Mouse (Mus musculus): ENCODE results near the gene Tubb4b. TPM values are rescaled to one million over a fixed set of nuclear protein-coding genes. Genes with fewer than 3 reads are reported as not detected.
A peak's percentile ranks its signal among the peaks of the same experiment; 100 is the strongest.

The Tubb4b gene
- polyA plus RNA-seq, 1 experiment from 2014 or later, result 704 TPM

DNA sequence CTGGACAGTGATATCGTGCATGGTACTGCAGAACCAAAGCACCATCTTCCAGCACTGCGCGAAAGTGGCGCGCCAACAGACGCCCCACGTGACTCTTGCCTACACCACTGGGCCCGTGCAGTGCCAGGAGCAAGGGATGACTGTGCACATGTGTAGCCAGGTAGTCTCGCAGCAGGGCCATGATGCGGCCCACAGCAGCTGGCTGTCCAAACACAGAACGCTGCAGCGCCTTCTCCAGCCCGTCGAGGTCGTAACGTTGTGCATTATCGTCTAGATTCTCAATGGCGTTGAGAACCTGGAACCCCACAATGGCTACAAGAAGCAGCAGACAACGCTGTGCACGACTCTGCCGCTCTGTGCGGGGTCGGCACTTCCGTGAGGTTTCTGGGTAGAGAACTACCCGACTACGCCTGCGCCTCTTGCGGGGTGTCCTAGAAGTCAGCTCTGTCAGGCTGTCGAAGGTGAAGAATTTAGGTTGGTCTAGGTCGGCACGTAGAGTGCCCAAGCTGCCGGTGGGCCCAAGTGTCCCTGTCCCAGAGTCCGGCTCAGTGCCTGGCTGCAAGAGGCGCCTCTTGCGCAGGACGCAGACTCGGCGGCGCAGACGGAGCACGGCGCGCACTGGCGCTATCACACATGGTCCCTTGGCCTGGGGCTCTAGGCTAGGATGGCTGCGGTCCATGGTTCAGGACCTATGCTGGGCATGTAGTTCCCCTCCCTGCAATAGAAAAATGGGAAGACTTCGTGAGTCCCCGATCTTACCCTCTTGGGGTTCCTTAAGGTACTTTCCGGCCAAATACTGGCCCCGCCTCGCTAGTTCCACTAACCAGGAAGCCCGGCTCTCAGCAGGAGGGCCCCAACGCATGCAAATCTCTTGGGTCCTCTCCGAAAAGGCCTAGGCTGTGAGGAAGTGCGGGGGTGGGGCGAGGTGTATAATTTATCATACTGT is 29.0 kb downstream of the Tubb4b start:
- H3K27ac ChIP-seq, result peak overlapping the region; percentile 74
- peak; percentile 12; the same call in 1 of the 2 replicates for ATAC-seq (ENCODE audit: borderline replicate concordance, extremely low read depth, low FRiP score, low TSS enrichment)
- peaks cover 37% of the 10 kb centered on the region for H3K4me1 ChIP-seq
- H3K4me2 ChIP-seq, result peak overlapping the region; percentile 65
- H3K27me3 ChIP-seq, result peaks cover 9% of the 10 kb centered on the region
- peak overlapping the region; percentile 36 for H3K4me3 ChIP-seq
- no peaks in the 10 kb centered on the region for H3K9me3 ChIP-seq
- peak overlapping the region; percentile 39 for H3K9ac ChIP-seq
- 16% methylated on average over 55 of the region's 55 CpGs for WGBS
- peaks cover 15% of the 10 kb centered on the region for H3K36me3 ChIP-seq

DNA sequence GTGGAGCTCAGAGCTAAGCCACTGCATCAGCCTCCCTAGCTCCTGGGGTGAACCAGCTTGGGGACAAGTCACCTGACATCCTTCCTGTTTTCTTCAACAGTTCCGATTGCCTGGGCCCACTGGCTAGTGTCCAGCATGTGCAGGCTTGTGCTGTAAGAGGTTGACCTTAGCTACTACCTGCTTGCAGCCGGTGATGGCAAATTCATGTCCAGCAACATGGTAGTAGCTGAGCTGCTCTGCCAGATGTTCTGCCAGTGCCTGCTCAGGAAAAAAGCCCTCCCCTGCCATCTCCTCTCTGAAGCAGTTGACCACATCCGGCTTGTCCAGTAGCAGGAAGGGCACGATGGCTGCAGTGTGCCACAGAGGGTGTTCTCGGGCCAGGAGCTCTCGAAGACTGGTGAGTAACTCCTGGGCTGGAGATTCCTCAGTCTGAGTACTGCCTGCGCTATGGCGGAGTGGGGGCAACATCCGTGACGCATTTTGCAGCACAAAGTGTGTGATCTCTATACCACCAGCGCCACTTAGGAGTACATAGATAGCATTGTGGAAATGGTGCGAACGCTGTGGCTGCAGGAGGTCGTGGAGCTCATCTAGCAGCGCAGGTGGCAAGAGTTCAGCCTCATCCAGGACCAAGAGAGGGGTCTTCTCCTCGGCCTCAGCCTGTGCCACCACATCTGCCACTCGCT is 29.9 kb downstream of the Tubb4b start:
- Histone ChIP-seq H3K27ac (0 out of 2 replicates have a peak overlapping the region, but pooled peaks have one; percentile 12), H3K27me3 (peaks cover 9% of the 10 kb centered on the region), H3K36me3 (peaks cover 7% of the 10 kb centered on the region), H3K9me3 (no peaks in the 10 kb centered on the region), H3K4me1 (peaks cover 37% of the 10 kb centered on the region), H3K9ac (no peak overlapping the region), H3K4me3 (no peak overlapping the region), H3K4me2 (peak overlapping the region; percentile 65)
- ATAC-seq (ENCODE audit: borderline replicate concordance, extremely low read depth, low FRiP score, low TSS enrichment), result no peak
- 76% methylated on average over 17 of the region's 17 CpGs for WGBS

DNA sequence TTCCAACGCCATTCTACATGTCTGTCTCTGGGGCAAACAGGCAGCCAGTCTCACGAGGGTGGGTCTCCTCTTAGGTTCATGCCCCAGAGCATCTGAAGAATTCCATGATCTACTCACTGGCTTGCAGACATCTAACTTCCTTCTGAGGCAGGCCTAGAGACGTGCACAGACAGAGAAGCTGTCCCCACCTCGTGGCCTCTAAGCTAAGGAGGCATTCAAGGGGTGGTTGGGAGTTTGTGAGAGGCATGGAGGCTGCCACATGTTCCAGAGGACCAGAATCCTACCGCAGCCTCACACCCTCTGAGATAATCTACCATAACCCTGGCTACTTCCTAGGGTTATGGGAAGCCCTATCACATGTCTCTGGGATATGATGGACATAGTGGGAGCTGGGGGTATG is 30.5 kb downstream of the Tubb4b start:
- H3K4me1 ChIP-seq, result peaks cover 37% of the 10 kb centered on the region
- H3K4me3 ChIP-seq, result no peak overlapping the region
- no peak overlapping the region for H3K27ac ChIP-seq
- ATAC-seq (ENCODE audit: borderline replicate concordance, extremely low read depth, low FRiP score, low TSS enrichment), result no peak
- H3K4me2 ChIP-seq, result peak overlapping the region; percentile 14; the same call in 1 of the 2 replicates
- WGBS, result 69% methylated on average over 5 of the region's 5 CpGs
- H3K36me3 ChIP-seq, result peaks cover 3% of the 10 kb centered on the region; the same call in 1 of the 2 replicates
- H3K9me3 ChIP-seq, result no peaks in the 10 kb centered on the region
- peak overlapping the region; percentile 17; the same call in 1 of the 2 replicates for H3K9ac ChIP-seq
- peaks cover 9% of the 10 kb centered on the region for H3K27me3 ChIP-seq

GRCm38 (mm10) chr2:25193330-25193770 is 31.2 kb downstream of the Tubb4b start:
- peaks cover 9% of the 10 kb centered on the region for H3K27me3 ChIP-seq
- ATAC-seq (ENCODE audit: borderline replicate concordance, extremely low read depth, low FRiP score, low TSS enrichment), result peak; percentile 68
- H3K36me3 ChIP-seq, result no peaks in the 10 kb centered on the region
- H3K4me1 ChIP-seq, result peaks cover 37% of the 10 kb centered on the region
- H3K9ac ChIP-seq, result peak overlapping the region; percentile 17; the same call in 1 of the 2 replicates
- H3K9me3 ChIP-seq, result no peaks in the 10 kb centered on the region
- WGBS, result 2% methylated on average over 6 of the region's 6 CpGs
- H3K27ac ChIP-seq, result 0 out of 2 replicates have a peak overlapping the region, but pooled peaks have one; percentile 15
- no peak overlapping the region for H3K4me3 ChIP-seq
- H3K4me2 ChIP-seq, result peak overlapping the region; percentile 21; the same call in 1 of the 2 replicates

- Histone ChIP-seq H3K4me2 (no peak overlapping the region), H3K27me3 (peaks cover 10% of the 10 kb centered on the region), H3K9ac (no peak overlapping the region), H3K36me3 (no peaks in the 10 kb centered on the region), H3K27ac (no peak overlapping the region), H3K4me3 (no peak overlapping the region), H3K9me3 (no peaks in the 10 kb centered on the region), H3K4me1 (peaks cover 12% of the 10 kb centered on the region)
- no peak for ATAC-seq (ENCODE audit: borderline replicate concordance, extremely low read depth, low FRiP score, low TSS enrichment)
- 79% methylated on average over 6 of the region's 6 CpGs for WGBS
Measured at GRCm38 (mm10) chr2:25187841-25188240, 36.7 kb downstream of the Tubb4b start.

DNA sequence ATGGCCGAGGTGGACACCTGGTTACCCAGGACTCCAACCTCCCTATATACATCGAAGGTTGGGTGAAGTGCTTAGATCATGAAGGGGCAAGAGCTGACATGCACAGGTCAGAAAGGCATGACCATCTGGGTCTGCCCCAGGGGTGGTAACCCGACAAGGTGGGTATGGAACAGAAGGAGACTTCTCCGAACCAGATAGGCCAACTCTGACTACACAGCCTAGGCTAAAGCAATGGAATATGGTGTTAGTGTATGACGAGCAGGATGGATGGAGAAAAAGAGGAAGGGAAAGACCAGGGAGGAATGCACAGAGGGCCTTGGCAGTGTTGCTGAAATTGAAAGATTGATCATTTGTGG is 37.9 kb downstream of the Tubb4b start:
- 32% methylated on average over 5 of the region's 5 CpGs for WGBS
- Histone ChIP-seq H3K4me2 (peak overlapping the region; percentile 97), H3K9me3 (no peaks in the 10 kb centered on the region), H3K36me3 (no peaks in the 10 kb centered on the region), H3K27ac (no peak overlapping the region), H3K4me1 (peaks cover 22% of the 10 kb centered on the region), H3K9ac (no peak overlapping the region), H3K4me3 (peak overlapping the region; percentile 49; the same call in 1 of the 2 replicates), H3K27me3 (peaks cover 21% of the 10 kb centered on the region)
- no peak for ATAC-seq (ENCODE audit: borderline replicate concordance, extremely low read depth, low FRiP score, low TSS enrichment)

GRCm38 (mm10) chr2:25185625-25186574 is 38.6 kb downstream of the Tubb4b start:
- H3K4me2 ChIP-seq, result peak overlapping the region; percentile 97

DNA sequence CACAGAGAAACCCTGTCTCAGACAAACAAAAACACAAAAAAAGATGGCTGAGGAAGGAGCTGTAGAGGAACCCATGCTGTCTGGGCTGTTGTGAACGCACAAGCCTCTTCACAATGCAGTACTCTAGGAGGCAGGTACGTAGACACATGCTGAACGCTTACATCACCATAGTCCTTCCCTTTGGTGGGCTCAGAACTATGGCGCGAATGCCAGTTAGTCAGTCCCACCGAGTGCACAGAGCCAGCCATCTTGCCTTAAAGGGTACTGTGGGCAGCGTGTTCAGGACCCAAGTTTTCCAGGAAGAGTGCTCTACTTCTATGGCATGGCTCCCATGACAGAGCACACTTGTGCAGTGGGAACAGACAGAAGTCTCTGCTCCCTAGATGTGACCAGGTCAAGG is 40.0 kb downstream of the Tubb4b start:
- no peak overlapping the region for H3K27ac ChIP-seq
- no peak overlapping the region for H3K9ac ChIP-seq
- H3K36me3 ChIP-seq, result no peaks in the 10 kb centered on the region
- no peak overlapping the region for H3K4me2 ChIP-seq
- peaks cover 41% of the 10 kb centered on the region for H3K27me3 ChIP-seq
- H3K9me3 ChIP-seq, result no peaks in the 10 kb centered on the region
- no peak overlapping the region for H3K4me3 ChIP-seq
- 92% methylated on average over 7 of the region's 7 CpGs for WGBS
- H3K4me1 ChIP-seq, result peaks cover 38% of the 10 kb centered on the region
- ATAC-seq (ENCODE audit: borderline replicate concordance, extremely low read depth, low FRiP score, low TSS enrichment), result no peak

More at GRCm38 (mm10) chr2:25185625-25186574, 38.6 kb downstream of the Tubb4b start:
- Histone ChIP-seq H3K4me1 (peaks cover 28% of the 10 kb centered on the region), H3K27ac (peak overlapping the region; percentile 83), H3K36me3 (no peaks in the 10 kb centered on the region), H3K4me3 (peak overlapping the region; percentile 49), H3K9ac (peak overlapping the region; percentile 55), H3K9me3 (no peaks in the 10 kb centered on the region), H3K27me3 (peaks cover 27% of the 10 kb centered on the region)
- WGBS, result under 1% methylated on average over 64 of the region's 64 CpGs
- peak; percentile 60 for ATAC-seq (ENCODE audit: borderline replicate concordance, extremely low read depth, low FRiP score, low TSS enrichment)

- H3K27me3 ChIP-seq, result peaks cover 51% of the 10 kb centered on the region
Measured at GRCm38 (mm10) chr2:25183336-25183735, 41.2 kb downstream of the Tubb4b start.

GRCm38 (mm10) chr2:25182664-25183063 is 41.8 kb downstream of the Tubb4b start:
- H3K27ac ChIP-seq, result no peak overlapping the region
- H3K4me1 ChIP-seq, result peaks cover 51% of the 10 kb centered on the region
- WGBS, result 26% methylated on average over 6 of the region's 6 CpGs
- peak overlapping the region; percentile 4; the same call in 1 of the 2 replicates for H3K9ac ChIP-seq
- H3K4me3 ChIP-seq, result peak overlapping the region; percentile 58
- H3K9me3 ChIP-seq, result no peaks in the 10 kb centered on the region
- no peak for ATAC-seq (ENCODE audit: borderline replicate concordance, extremely low read depth, low FRiP score, low TSS enrichment)
- H3K36me3 ChIP-seq, result no peaks in the 10 kb centered on the region
- peaks cover 57% of the 10 kb centered on the region for H3K27me3 ChIP-seq
- peak overlapping the region; percentile 91 for H3K4me2 ChIP-seq

More at GRCm38 (mm10) chr2:25183336-25183735, 41.2 kb downstream of the Tubb4b start:
- H3K9me3 ChIP-seq, result no peaks in the 10 kb centered on the region
- no peak for ATAC-seq (ENCODE audit: borderline replicate concordance, extremely low read depth, low FRiP score, low TSS enrichment)
- no peak overlapping the region for H3K9ac ChIP-seq
- no peaks in the 10 kb centered on the region for H3K36me3 ChIP-seq
- no peak overlapping the region for H3K27ac ChIP-seq
- 67% methylated on average over 2 of the region's 2 CpGs for WGBS
- peak overlapping the region; percentile 91; the same call in 1 of the 2 replicates for H3K4me2 ChIP-seq
- peak overlapping the region; percentile 58; the same call in 1 of the 2 replicates for H3K4me3 ChIP-seq
- H3K4me1 ChIP-seq, result peaks cover 44% of the 10 kb centered on the region
